Mouse (Mus musculus) embryonic facial prominence, embryonic 11.5 days (tissue): ENCODE data around the gene Ddx1. TPM values are rescaled to one million over a fixed set of nuclear protein-coding genes. Genes with fewer than 3 reads are reported as not detected.

ENCODE experiments used
- ATAC-seq: fragments of 200-750 bp; cut with Nextera tagmentation; replicated peaks from 2 replicates; pipeline ENCODE4 v1.8.0; 2017; ENCODE audit warnings: low read depth; ENCODE audit not compliant: insufficient number of reproducible peaks, low FRiP score, low TSS enrichment
- DNase-seq: peaks from one replicate; pipeline ENCODE4 v3.0.0-alpha.2; 2015; ENCODE audit warnings: low spot score
- H3K27ac ChIP-seq: fragments of 300-500 bp; sonication (generic); replicated peaks from 2 replicates; pipeline ENCODE4 v1.5.1; 2014; ENCODE audit warnings: mild to moderate bottlenecking, low read depth, low read length, control low read depth
- H3K27me3 ChIP-seq: fragments of 300-500 bp; sonication (generic); 2 replicates; pipeline ENCODE4 v1.6.1; 2014; ENCODE audit warnings: mild to moderate bottlenecking, low read length, moderate library complexity, mixed read lengths; ENCODE audit not compliant: control insufficient read depth, insufficient read depth
- H3K36me3 ChIP-seq: fragments of 300-500 bp; sonication (generic); replicated peaks from 2 replicates; pipeline ENCODE4 v1.6.1; 2014; ENCODE audit warnings: low read depth, mild to moderate bottlenecking, low read length, moderate library complexity, mixed read lengths; ENCODE audit not compliant: control insufficient read depth, insufficient read depth
- H3K4me1 ChIP-seq: fragments of 300-500 bp; sonication (generic); 2 replicates; pipeline ENCODE4 v1.6.1; 2014; ENCODE audit warnings: low read length, mixed read lengths; ENCODE audit not compliant: control insufficient read depth, insufficient read depth
- H3K4me2 ChIP-seq: fragments of 300-500 bp; sonication (generic); 2 replicates; pipeline ENCODE4 v1.6.1; 2014; ENCODE audit warnings: low read depth, mild to moderate bottlenecking, control low read depth, low read length, moderate library complexity
- H3K4me3 ChIP-seq: fragments of 300-500 bp; sonication (generic); 2 replicates; pipeline ENCODE4 v1.5.1; 2014; ENCODE audit warnings: low read depth, low read length, control low read depth
- H3K9ac ChIP-seq: fragments of 300-500 bp; sonication (generic); replicated peaks from 2 replicates; pipeline ENCODE4 v1.6.1; 2014; ENCODE audit warnings: mild to moderate bottlenecking, control low read depth, low read length
- H3K9me3 ChIP-seq: fragments of 300-500 bp; sonication (generic); replicated peaks from 2 replicates; pipeline ENCODE4 v1.6.1; 2016; ENCODE audit warnings: mild to moderate bottlenecking, low read length, inconsistent platforms, mixed read lengths; ENCODE audit not compliant: control insufficient read depth
- WGBS: fragments of 180-500 bp; shearing (Covaris S2); extraction: QIAGEN DNeasy Blood & Tissue Kit; methylation state at CpG from one replicate; pipeline ENCODE4 v1.1.7; 2014; 5-methylcytosine and 5-hydroxymethylcytosine counted together
- polyA plus RNA-seq: library from polyadenylated mRNA; unstranded; fragments of >200 nt; fragmentation: Nextera tagmentation; extraction: Ambion mirVana; gene quantifications from 2 replicates; pipeline ENCODE4 v1.2.1, GENCODE M21; 2014

Ddx1 gene
- polyA plus RNA-seq, 1 experiment from 2014 or later = 216 TPM

DNA sequence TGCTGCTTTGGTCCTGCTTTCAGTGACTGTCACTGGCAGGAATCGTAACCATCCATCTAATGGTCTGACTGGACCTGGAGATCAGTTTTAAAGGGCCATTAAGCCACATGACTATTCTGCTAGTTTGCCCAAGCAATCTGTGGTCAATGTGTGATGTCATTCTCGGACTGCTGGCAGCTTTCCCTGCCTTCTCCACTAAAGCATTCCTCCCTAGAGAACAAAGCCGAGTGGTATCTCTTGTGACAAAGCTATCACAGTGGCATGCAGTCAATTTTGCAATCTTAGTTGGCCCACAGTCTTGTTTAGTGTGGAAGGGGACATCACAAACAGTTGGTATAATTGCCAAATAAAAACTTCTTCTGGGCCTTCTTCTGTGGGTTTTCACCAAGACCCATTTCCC, 6.1 kb upstream of the Ddx1 start:
- Histone ChIP-seq H3K9ac (no peak overlapping the region), H3K27ac (no peak overlapping the region), H3K9me3 (no peaks in the 10 kb centered on the region), H3K4me1 (no peaks in the 10 kb centered on the region), H3K36me3 (no peaks in the 10 kb centered on the region), H3K4me3 (no peak overlapping the region), H3K4me2 (no peak overlapping the region), H3K27me3 (no peaks in the 10 kb centered on the region)
- WGBS = 55% methylated on average over 3 of the region's 3 CpGs
- DNase-seq (no peak), ATAC-seq (no peak)

DNA sequence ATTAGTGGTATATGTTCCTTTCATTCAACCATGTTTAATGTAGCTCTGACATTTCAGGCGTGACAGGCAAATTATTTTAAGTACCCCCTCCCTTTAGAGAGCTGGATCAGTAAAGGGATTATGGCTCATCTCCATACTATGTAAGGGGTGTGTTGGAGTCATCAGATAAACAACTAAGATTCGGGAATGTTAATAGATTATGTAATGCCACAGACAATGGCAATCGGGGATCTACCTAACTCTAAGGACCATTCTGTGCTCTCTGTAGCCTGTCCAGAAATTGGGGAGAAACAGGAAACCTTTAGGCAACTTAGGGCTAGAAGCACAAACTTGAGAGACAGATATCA, 533 bp upstream of the Ddx1 start:
- H3K4me2 ChIP-seq = peak overlapping the region; percentile 39
- DNase-seq (no peak), ATAC-seq (no peak)
- no peaks in the 10 kb centered on the region for H3K9me3 ChIP-seq
- H3K9ac ChIP-seq = peak overlapping the region; percentile 96; the same call in 1 of the 2 replicates
- no peaks in the 10 kb centered on the region for H3K36me3 ChIP-seq
- H3K4me1 ChIP-seq = no peaks in the 10 kb centered on the region
- no peaks in the 10 kb centered on the region for H3K27me3 ChIP-seq
- peak overlapping the region; percentile 81 for H3K4me3 ChIP-seq
- 88% methylated on average over 3 of the region's 3 CpGs for WGBS
- no peak overlapping the region; the same call in 1 of the 2 replicates for H3K27ac ChIP-seq

- H3K4me1 ChIP-seq = no peaks in the 10 kb centered on the region
- no peaks in the 10 kb centered on the region for H3K9me3 ChIP-seq
- H3K4me3 ChIP-seq = no peak overlapping the region
- DNase-seq (no peak), ATAC-seq (no peak)
- no peaks in the 10 kb centered on the region for H3K27me3 ChIP-seq
- no peak overlapping the region for H3K4me2 ChIP-seq
- no peak overlapping the region for H3K27ac ChIP-seq
- H3K36me3 ChIP-seq = peaks cover 10% of the 10 kb centered on the region
- no peak overlapping the region for H3K9ac ChIP-seq
Observed at GRCm38 (mm10) chr12:13242453-13242852, 6.6 kb downstream of the Ddx1 start.

- Histone ChIP-seq H3K27ac (no peak overlapping the region), H3K9ac (no peak overlapping the region), H3K36me3 (peaks cover 10% of the 10 kb centered on the region), H3K4me1 (no peaks in the 10 kb centered on the region), H3K9me3 (no peaks in the 10 kb centered on the region), H3K4me2 (no peak overlapping the region), H3K27me3 (no peaks in the 10 kb centered on the region), H3K4me3 (no peak overlapping the region)
- ATAC-seq (no peak), DNase-seq (no peak)
- WGBS = 82% methylated on average over 8 of the region's 8 CpGs
Observed at GRCm38 (mm10) chr12:13218101-13218514, 30.9 kb downstream of the Ddx1 start.

- ATAC-seq = no peak
- DNase-seq = no peak
- no peak overlapping the region for H3K27ac ChIP-seq
- no peaks in the 10 kb centered on the region for H3K9me3 ChIP-seq
- H3K4me1 ChIP-seq = no peaks in the 10 kb centered on the region
- no peaks in the 10 kb centered on the region for H3K27me3 ChIP-seq
- no peak overlapping the region for H3K9ac ChIP-seq
- H3K4me3 ChIP-seq = no peak overlapping the region
- WGBS = 85% methylated on average over 3 of the region's 3 CpGs
- H3K4me2 ChIP-seq = no peak overlapping the region
- H3K36me3 ChIP-seq = peaks cover 10% of the 10 kb centered on the region
Observed at GRCm38 (mm10) chr12:13217568-13217967, 31.4 kb downstream of the Ddx1 start.

DNA sequence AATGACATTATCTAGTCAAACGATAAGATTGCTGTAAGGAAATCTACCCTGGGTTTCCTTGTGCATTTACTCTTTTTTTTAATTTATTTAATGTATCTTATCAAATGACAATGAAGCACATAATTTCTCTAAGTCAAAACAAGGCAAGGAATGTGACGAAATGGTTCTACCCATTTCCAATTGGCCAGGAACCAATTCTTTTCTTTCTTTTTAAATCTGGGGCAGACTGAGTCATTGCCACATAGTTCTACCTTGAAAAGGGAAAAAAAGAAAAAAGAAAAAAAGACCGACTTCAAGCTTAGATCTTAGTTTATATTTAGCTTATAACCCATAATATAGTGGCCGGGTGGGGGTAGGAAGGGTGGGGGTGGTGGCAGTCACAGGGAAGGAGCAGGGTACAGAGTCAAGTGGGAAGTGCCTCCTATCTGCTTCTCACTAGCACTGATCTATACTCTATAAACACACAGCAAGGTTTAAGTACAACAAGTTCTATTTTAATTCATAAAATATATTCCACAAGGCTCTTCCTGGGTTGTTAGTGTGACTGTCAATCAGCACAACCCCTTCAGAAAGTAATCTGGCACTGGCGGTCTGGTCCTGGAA, 32.4 kb downstream of the Ddx1 start:
- Histone ChIP-seq H3K36me3 (peaks cover 10% of the 10 kb centered on the region), H3K27ac (no peak overlapping the region), H3K4me2 (no peak overlapping the region), H3K9me3 (no peaks in the 10 kb centered on the region), H3K9ac (no peak overlapping the region), H3K4me1 (no peaks in the 10 kb centered on the region), H3K4me3 (no peak overlapping the region), H3K27me3 (no peaks in the 10 kb centered on the region)
- no peak for ATAC-seq
- 75% methylated on average over 5 of the region's 5 CpGs for WGBS
- no peak for DNase-seq

- 20% methylated on average over 11 of the region's 11 CpGs for WGBS
- no peak overlapping the region for H3K27ac ChIP-seq
- peak; percentile 93 for DNase-seq
Observed at GRCm38 (mm10) chr12:13214345-13215278, 34.4 kb downstream of the Ddx1 start.

More at GRCm38 (mm10) chr12:13214345-13215278, 34.4 kb downstream of the Ddx1 start:
- Histone ChIP-seq H3K4me1 (peaks cover 2% of the 10 kb centered on the region; the same call in 1 of the 2 replicates), H3K4me2 (no peak overlapping the region), H3K4me3 (no peak overlapping the region), H3K36me3 (peaks cover 5% of the 10 kb centered on the region; the same call in 1 of the 2 replicates), H3K9ac (no peak overlapping the region), H3K27me3 (no peaks in the 10 kb centered on the region), H3K9me3 (no peaks in the 10 kb centered on the region)
- peak; percentile 88 for ATAC-seq
